Mouse (Mus musculus): ENCODE measurements around the gene Camta1. TPM values are rescaled to one million over a fixed set of nuclear protein-coding genes. Genes with fewer than 3 reads are reported as not detected.

Gene Camta1
- total RNA-seq, 2 experiments from 2014 or later: 247 to 265 TPM

DNA sequence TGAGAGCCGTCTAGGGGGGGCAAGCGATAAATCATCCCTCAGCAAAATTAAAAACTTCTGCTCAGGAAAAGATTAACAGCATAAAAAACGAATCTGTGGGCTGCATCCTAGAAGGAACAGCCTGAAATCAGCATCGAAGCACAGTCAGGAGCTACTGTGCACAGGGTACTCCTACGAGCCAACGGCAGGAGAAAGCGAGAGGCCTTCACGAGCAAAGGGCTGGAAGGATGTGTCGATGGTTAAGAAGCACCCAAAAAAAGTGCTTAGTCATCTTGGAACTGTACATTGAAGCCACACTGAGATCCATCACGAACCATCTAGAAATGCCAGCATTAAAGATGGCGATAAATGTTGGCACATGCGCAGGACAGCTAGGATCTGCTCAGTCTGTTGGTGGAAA, 171.6 kb downstream of the Camta1 start:
- DNase-seq (ENCODE audit: low spot score in 2 of 2): no peak

DNA sequence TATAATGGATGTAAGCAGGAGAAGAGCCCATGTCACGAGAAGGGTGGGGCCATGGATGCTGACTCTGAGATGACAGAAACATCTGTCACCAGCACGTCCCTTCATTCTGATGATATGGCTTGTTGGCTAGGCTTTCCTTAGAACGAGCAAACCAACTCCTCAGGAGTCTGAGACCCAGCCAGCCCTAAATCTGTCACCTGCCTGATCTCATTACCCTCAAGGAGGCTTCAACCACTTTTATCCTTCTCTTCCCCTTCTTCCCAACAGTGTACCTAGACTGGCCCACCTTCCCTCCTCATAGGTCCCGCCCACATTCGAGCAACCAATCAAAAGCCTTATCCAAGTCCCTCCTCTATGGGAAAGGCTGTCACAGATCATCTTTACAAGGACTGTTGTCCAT, 173.5 kb downstream of the Camta1 start:
- no peak for DNase-seq (ENCODE audit: low spot score in 2 of 2)

DNA sequence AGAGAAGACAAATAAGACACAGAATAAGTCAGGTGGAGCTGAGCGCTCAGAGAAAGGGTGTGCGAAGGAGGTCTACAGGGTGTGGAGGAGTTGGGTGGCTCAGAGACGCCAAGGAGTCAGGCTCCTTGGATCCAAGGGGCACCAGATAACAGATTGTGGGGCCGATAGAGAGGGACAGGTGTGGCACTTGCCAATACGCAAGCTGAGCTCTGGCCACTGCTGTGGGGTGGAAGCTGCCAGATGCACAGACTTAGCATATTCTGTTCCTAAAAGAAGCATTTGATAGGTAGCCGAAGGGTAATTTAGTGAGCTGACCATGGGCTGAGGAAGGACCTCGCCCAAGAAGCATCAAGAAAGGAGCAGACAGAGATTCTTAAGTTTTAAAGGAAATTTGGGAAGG, 177.1 kb downstream of the Camta1 start:
- DNase-seq (ENCODE audit: low spot score in 2 of 2): no peak

DNA sequence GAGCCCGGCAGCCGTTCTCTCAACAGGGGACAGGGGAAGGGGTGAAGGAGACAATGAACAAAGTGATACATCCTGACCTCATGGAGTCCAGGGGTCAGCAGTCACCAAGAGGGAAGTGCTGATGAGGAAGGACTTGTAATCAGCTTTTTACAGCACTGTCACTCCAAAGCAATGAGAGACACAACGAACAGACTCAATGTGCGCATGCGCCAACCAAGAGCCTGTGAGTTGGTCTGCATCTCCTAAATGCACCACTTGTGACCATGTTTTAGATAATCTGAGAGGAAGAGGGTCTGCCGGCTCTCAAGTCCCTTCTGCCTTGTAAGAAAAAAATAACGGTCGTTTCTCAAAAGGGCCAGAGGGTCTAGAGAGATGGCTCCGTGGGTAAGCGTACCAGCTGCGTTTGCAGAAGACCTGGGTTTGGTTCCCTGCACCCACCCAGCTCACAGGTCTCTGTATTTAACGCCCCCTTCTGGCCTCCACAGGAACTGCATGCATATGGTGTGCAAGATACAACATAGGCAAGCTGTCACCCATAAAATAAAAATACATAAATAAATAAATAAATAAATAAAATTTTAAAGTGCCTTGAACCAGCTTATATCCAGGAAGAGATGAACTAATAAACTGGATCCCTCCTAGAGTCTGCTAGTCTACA, 178.7 kb downstream of the Camta1 start:
- no peak for DNase-seq (ENCODE audit: low spot score in 2 of 2)

DNA sequence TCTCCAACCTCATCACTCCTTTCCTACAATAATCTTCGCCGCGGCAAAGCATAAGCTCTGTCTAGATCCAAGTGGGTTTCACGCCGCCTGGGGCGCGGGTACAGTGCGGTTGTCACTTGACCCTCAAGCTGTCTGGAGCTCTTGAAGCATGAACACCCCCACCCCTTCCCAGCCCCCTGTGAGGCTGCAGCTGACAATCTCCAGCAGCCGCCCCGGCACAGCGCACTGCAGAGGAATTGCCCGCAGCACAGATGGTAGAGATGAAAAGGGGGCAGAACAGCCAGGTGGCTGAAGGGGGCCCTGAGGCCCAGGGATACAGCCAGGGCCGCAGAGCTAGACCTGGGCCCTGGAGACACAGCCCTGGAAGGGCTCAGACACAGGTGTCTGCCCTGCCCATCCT, 189.2 kb downstream of the Camta1 start:
- no peak for DNase-seq (ENCODE audit: low spot score in 2 of 2)

DNA sequence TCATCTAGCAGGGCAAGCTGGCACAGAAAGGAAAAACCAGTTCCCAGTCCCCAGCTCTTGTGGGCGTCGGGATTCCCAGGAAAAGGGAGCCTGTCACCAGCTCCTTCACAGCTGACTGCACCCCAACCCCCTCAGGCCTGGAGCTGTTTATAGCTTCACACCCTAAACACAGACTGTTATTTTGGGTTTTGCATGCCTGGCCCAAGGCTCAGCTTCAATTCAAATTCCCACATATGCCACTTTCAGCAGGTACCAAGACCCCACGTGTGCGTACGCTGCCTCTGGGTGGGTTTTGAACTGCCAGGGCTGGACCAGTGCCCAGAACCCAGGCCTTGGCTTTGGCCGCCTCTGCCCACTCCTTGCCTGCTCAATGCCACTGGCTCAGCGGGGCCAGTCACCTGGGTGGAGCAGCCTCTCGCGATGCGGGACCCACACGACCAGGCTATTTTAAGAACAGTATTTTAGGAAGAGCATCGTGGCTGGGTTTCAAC, 195.2 kb downstream of the Camta1 start:
- peak; percentile 57 to 74 for DNase-seq (ENCODE audit: low spot score in 2 of 2)

DNA sequence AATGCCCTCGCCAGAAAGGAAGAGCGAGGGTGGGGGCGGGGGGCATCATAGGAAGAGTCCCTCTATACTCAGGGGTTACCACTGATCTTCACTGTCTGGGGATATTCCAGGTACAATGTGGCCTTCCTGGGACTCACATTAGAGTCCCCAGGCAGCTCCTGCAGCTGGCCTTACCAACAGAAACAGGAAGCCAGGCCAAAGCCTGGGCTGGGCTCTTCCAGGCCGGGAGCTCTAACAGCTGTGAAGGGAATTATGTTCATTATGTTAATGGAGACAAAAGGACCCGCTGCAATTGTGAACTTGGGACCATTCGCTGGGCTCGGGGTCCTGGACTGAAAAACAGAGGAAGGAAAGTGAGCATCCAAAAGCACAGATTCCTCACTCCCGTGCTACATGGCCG, 200.2 kb downstream of the Camta1 start:
- DNase-seq (ENCODE audit: low spot score in 2 of 2): no peak

DNA sequence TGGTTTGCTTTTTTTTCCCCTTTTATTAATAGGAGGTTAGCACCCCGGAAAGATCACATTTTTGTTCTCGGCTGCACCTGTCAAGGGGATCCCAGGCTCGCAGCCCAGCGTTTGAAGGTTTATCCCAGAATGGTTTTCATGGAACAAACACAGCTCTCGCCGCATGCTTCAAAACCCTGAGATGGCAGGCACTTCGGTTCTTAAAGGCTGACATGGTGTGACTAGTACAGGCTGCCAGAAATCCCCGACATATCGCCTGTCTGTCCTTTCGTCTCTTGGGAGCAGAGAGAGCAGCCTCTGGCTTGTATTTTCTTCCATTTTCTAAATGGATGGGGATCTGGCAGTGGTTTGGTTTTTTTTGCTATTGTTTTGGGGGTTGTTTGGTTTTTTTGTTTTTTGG, 205.2 kb downstream of the Camta1 start:
- no peak for DNase-seq (ENCODE audit: low spot score in 2 of 2)

DNA sequence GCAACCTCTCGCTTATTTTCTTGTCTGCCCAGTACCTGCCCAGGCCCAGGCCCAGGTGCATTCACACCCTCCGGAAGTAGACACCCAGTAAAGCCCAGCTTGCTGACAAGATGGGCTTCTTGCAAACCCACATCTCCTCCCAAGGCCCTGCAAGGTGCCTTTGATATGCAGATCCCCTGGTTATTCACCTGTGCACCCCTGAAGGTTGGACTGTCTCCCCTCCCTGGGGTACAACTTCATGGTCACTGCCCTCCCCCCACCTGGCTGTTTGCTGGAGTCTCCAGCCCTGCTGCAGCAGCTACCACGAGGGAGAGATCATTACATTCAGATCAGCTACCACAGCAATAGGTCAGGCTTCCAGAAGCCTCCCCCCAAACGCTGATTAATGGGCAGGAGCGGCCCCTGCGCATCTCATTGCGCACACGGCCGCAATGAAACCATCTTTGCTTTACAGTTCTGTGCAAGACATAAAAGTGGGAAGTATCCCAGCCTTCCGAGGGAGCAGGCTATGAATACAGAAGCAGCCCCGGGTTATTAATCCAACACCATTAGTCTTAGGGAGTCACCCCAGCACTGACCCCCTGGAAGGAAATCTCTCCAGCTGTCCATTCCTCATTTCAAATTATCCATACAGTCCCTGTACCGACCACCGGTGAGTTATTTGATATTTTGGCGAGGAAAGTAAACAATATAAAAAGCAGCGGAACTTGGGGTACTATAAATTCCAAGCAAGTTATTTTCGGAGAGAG, 205.9 kb downstream of the Camta1 start:
- DNase-seq (ENCODE audit: low spot score in 2 of 2): no peak

DNA sequence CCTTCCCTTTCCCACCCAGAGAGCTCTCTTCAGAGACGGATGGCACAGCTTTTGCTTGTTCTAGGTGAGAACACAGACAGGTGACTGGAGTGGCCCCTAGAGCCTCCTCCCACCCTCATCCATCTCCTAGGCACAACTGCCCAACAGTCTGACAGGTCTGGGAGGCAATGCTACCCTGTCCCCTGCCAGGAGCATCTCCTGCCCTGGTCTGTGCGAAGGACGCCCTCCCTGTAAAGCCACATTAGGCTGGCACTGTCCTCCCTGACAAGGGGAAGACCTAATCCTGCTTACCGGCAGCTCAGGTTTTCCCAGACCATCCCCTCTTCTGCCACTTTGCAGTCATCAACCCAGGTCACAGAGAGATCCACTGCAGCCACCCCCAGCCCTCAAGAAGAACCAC, 206.4 kb downstream of the Camta1 start:
- DNase-seq (ENCODE audit: low spot score in 2 of 2): no peak

DNA sequence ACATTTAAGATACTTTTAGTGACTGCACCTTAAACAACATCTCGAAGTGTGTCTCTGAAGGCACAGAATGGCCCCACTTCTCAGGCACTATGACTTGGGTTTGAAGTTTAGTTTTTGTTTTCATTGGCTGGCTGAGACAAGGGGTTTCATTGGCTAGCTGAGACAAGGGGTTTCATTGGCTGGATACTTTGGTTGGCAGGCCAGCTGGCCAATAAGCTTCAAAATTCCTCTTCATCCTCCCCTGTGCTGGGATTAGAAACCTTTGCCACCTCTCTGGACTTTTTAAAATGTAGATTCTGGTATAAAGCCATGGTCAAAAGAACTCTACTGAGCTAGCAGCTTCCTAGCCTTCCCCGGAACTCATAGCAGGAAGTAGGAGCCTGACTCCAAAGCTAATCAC, 219.3 kb downstream of the Camta1 start:
- no peak for DNase-seq (ENCODE audit: low spot score in 2 of 2)

DNA sequence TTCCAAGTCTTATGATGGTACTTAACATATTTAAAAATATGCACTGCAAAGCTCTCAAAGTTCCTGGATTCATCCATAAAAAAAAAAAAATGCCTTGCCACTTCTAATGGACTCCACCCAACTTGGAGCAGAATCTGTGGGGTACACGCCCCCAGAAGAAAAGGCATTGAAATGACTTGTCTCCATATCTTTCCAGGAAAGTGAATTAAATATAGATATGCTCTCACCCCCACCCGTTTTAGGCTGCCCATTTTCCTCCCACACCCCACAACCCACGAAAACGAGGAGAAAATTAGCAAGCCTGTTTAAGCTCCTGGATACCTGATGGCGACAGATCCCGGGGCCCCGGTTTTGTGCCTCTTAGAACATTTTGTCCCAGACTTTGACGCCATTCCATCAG, 220.7 kb downstream of the Camta1 start:
- DNase-seq (ENCODE audit: low spot score in 2 of 2): peak in 1 of 2 experiments; percentile 39

DNA sequence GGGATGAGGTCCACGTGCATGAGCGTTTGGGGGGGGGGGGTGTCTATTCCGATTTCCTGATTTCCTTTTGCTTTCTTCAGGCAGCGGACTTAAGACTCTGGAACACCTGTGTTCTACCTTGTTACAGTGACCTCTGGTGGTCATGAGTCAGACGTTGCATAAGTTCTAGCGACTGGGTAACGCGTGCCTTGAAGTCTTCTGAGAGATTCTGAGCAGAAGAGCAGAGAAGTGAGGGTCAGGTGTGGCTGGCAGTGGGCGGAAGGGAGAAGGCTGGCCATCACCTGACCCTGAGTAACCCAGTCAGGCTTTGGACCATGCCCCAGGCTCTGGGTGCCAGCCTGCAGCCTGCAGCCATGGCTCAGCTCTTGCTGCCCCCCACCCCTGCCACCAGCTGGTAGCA, 222.7 kb downstream of the Camta1 start:
- no peak for DNase-seq (ENCODE audit: low spot score in 2 of 2)

DNA sequence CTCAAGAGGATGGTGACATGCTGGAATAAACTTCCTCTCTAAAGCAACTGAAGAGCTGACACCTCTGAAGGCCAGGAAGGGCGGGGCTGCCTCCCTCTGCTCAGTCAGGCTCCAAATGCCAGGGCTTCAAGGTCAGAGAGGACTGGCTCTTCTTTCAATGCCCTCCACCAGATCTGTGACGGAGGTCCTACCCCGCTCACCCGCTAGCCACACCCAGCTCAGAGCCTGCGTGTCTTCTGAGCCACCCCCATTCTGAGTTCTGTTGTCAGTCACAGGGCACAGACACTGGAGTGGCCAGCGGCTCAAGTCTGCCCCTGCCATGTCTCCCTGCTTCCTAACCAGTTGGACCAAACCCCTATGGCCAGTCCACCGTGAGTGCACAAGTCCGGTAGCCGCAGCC, 224.3 kb downstream of the Camta1 start:
- no peak for DNase-seq (ENCODE audit: low spot score in 2 of 2)

DNA sequence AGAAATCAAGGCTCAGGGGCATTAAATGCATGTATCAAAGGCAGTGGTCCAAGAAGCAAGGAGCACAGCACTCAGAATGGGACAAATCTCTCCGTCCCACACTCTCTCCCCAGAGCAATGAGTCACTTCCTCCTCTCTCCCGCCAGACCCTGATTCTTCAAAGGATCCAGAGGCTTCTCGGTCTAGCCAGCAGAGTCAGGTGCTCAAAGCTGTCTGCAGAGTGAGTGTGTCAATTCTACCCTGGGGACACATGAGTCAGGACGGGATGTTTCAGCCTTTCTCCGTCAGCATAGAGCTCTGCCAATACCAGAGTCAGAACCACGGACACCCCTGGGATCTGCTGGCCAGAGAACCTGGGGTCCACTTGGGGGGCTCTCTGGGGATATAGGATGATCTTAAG, 226.9 kb downstream of the Camta1 start:
- DNase-seq (ENCODE audit: low spot score in 2 of 2): no peak

DNA sequence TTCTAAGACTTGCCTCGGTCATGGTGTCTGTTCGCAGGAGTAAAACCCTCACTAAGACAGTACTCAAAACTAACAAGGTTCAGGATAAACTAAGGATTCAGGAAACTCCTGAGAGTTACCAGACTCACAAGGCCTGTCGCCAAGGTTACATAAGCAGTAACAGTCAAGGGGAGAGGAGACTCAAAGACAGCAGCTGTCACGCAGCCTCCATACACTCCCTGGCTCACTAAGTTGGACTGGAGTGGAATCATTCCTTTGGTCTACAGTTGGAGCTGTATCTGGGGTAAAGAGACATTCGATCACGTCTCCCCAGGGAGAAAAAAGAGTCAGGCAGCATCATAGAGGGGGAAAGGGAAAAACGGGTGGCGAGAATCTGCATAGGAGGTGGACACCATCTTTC, 227.9 kb downstream of the Camta1 start:
- no peak for DNase-seq (ENCODE audit: low spot score in 2 of 2)

DNA sequence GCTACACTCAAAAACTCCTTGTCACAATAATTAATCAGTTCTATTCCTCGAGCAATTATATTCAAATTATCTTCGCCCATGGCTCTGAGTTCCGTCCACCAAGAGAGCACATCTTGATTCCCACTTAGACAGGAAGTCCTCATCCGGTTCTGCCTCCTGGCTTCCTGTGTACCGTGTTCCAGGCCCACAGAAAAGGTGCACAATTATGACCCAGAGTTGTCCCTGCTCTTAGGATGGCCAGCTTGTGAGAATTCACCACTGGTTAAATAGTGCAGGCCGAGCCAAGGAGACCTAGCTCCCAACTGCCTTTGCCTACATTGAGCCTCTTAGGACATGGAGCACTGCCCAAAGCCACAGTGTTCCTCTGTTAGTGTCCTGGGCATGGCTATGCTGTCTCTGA, 229.4 kb downstream of the Camta1 start:
- DNase-seq (ENCODE audit: low spot score in 2 of 2): no peak

DNA sequence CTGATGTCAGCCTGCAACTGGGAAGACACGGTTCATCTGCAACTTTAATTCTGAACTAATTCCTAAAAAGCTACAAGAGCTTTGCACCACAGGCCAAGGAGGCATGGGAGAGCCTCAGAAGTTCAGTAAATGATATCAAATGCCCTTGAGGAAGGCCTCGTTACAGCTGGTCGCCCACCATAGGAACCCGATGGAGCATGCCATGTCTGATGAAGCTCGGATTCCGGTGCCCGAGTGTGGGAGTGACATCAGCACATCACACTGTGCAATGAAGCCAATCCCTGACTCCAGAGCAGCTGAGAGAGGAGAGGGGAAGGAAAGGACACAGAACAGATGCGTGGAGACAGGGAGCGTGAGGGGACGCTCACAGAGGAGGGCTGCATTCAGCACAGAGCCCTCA, 231.0 kb downstream of the Camta1 start:
- DNase-seq (ENCODE audit: low spot score in 2 of 2): no peak

DNA sequence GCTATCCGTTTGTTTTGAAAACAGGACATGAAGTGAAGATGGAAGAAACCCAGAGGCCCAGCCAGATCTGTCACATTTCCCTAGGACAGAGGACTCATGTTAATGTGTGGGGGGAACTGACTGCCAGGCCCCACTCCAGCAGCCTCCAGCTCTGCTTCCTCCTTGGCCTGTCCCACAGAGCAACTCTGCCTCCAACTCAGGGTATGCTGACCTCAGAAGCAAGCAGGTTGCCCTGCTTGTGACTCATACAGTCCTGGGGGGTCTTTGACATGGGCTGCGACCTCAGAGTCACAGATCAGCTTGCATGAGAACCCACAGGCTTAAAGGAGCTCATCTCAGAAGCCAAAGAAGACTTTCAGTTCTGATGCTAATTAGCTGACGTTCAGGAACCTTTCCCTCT, 231.4 kb downstream of the Camta1 start:
- no peak for DNase-seq (ENCODE audit: low spot score in 2 of 2)

DNA sequence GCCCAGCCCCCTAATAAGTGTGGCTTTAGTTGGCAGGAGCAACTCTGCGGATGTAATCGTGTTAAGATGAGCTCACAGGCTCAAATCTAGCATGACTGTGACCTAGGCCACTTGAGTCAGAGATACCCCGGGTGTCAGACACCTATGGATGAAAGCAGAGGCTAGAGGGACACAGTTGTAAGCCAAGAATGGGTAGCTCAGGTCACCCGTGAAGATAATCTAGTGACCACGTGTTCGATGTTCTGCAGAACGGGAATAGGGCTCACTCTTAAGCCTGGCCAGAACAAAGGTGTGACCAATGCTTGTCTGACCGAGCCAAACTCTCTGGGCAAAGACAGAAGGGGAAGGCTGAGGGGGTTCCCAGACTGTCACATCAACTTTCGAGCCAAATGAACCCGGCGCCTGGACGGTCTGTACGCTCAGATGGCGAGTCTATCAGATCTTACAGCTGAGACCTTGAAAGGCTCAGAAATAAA, 242.1 kb downstream of the Camta1 start:
- DNase-seq (ENCODE audit: low spot score in 2 of 2): no peak

DNA sequence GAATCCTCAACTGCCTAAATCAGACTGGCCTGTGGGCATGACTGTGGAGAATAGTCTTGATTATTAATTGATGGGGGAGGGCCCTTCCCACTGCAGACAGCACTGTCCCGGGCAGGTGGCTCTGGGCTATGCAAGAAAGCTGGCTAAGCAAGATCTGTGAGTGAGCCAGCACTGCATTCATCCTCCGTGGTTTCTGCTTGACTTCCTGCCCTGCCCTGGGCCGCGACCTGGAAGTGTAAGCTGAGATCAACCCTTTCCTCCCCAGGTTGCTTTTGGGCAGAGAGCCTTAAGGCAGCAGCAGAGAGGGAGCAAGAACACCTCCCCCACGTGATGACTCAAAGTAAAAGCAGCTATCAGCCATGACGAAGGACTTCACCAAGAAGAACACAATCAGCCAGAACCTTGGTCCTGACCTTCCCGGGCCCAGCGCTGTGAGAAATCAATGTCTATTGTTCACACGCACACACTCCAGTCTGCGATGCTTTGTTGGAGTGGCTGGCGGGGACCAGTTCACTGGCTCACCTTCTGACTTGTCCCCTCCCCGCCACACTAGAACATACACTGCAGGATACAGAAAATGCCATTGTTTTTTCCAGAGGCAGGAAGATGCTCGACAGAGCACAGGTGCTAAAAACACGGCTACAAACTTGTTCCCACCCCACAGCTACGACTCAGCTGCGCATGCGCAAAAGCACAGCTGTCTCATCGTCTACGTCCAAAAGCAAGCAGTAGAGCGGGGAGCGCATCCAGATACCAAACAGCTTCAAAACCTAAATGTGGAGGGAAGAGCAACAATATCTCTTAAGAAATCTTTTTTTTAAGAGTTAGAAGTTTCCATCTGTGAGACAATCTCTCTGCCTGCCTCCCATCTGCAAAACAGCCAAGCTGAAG, 243.0 kb downstream of the Camta1 start:
- peak in 1 of 2 experiments; percentile 29 for DNase-seq (ENCODE audit: low spot score in 2 of 2)

DNA sequence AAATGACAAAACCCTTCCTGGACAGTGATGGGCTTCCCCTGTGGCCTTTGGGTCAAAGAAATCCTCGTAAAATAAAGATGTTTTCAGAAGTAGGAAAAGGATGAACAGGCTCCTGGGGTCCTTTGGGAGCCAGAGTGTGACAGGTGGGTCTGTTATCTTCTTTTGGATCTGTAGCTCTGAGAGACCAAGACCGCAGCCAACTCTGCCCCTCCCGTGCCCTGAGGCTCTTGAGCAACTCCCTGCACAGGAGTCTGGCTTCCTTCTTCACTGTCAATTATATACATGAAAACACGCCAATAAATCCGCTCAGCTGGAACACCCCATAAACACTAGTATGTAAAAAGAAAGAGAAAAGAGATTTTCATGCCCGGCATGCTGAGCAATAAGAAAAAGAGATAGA, 250.1 kb downstream of the Camta1 start:
- DNase-seq (ENCODE audit: low spot score in 2 of 2): no peak

All from left cerebral cortex, adult 18-20 months (tissue).